Mouse (Mus musculus) kidney, embryonic 15.5 days (tissue): Measurements from ENCODE around the gene Gsc2. TPM values are rescaled to one million over a fixed set of nuclear protein-coding genes. Genes with fewer than 3 reads are reported as not detected.

Source experiments
- ATAC-seq: fragments of 200-750 bp; cut with Nextera tagmentation; replicated peaks from 2 replicates; pipeline ENCODE4 v1.8.0; 2017; ENCODE audit warnings: moderate TSS enrichment; ENCODE audit not compliant: low FRiP score
- H3K27ac ChIP-seq: fragments of 300-500 bp; sonication (generic); 2 replicates; pipeline ENCODE4 v1.5.1; 2015; ENCODE audit warnings: mild to moderate bottlenecking, inconsistent platforms
- H3K27me3 ChIP-seq: fragments of 300-500 bp; sonication (generic); 2 replicates; pipeline ENCODE4 v1.6.1; 2015; ENCODE audit warnings: inconsistent platforms
- H3K36me3 ChIP-seq: fragments of 300-500 bp; sonication (generic); 2 replicates; pipeline ENCODE4 v1.6.1; 2015; ENCODE audit warnings: inconsistent platforms
- H3K4me1 ChIP-seq: fragments of 300-500 bp; sonication (generic); 2 replicates; pipeline ENCODE4 v1.6.1; 2015; ENCODE audit warnings: inconsistent platforms
- H3K4me2 ChIP-seq: fragments of 300-500 bp; sonication (generic); 2 replicates; pipeline ENCODE4 v1.6.1; 2015; ENCODE audit warnings: moderate library complexity, mild to moderate bottlenecking, inconsistent platforms
- H3K4me3 ChIP-seq: fragments of 300-500 bp; sonication (generic); replicated peaks from 2 replicates; pipeline ENCODE4 v1.5.1; 2015; ENCODE audit warnings: mild to moderate bottlenecking, inconsistent platforms
- H3K9ac ChIP-seq: fragments of 300-500 bp; sonication (generic); 2 replicates; pipeline ENCODE4 v1.6.1; 2015; ENCODE audit warnings: mild to moderate bottlenecking, inconsistent platforms
- H3K9me3 ChIP-seq: fragments of 300-500 bp; sonication (generic); replicated peaks from 2 replicates; pipeline ENCODE4 v1.6.1; 2016; ENCODE audit warnings: inconsistent platforms
- WGBS: fragments of 180-500 bp; shearing (Covaris S2); methylation state at CpG from one replicate; pipeline ENCODE4 v1.1.7; 2015; ENCODE audit warnings: mixed read lengths; 5-methylcytosine and 5-hydroxymethylcytosine counted together
- polyA plus RNA-seq: library from polyadenylated mRNA; unstranded; fragments of >200 nt; fragmentation: Nextera tagmentation; extraction: Ambion mirVana; gene quantifications from 2 replicates; pipeline ENCODE4 v1.2.1, GENCODE M21; 2015

Gsc2 gene
- polyA plus RNA-seq, 1 experiment from 2014 or later, result not detected

- Histone ChIP-seq H3K9ac (no peak overlapping the region), H3K4me2 (no peak overlapping the region), H3K36me3 (peaks cover 11% of the 10 kb centered on the region), H3K27me3 (no peaks in the 10 kb centered on the region), H3K4me3 (no peak overlapping the region), H3K27ac (no peak overlapping the region), H3K9me3 (no peaks in the 10 kb centered on the region), H3K4me1 (peaks cover 4% of the 10 kb centered on the region; the same call in 1 of the 2 replicates)
- no peak for ATAC-seq
- 65% methylated on average over 6 of the region's 6 CpGs for WGBS
Observed at GRCm38 (mm10) chr16:17884116-17884515, 30.7 kb downstream of the Gsc2 start.

- Histone ChIP-seq H3K4me3 (no peak overlapping the region), H3K9ac (no peak overlapping the region), H3K4me1 (peaks cover 4% of the 10 kb centered on the region; the same call in 1 of the 2 replicates), H3K36me3 (peaks cover 27% of the 10 kb centered on the region), H3K9me3 (no peaks in the 10 kb centered on the region), H3K27ac (no peak overlapping the region), H3K27me3 (no peaks in the 10 kb centered on the region), H3K4me2 (no peak overlapping the region)
- no peak for ATAC-seq
Observed at GRCm38 (mm10) chr16:17882196-17882595, 32.7 kb downstream of the Gsc2 start.

- peaks cover 4% of the 10 kb centered on the region; the same call in 1 of the 2 replicates for H3K4me1 ChIP-seq
- 88% methylated on average over 4 of the region's 4 CpGs for WGBS
- no peaks in the 10 kb centered on the region for H3K9me3 ChIP-seq
- H3K36me3 ChIP-seq, result peaks cover 29% of the 10 kb centered on the region
- no peaks in the 10 kb centered on the region for H3K27me3 ChIP-seq
- H3K27ac ChIP-seq, result no peak overlapping the region
- no peak overlapping the region for H3K4me3 ChIP-seq
- H3K9ac ChIP-seq, result no peak overlapping the region
- no peak for ATAC-seq
- no peak overlapping the region for H3K4me2 ChIP-seq
Observed at GRCm38 (mm10) chr16:17879571-17879970, 35.3 kb downstream of the Gsc2 start.

GRCm38 (mm10) chr16:17876096-17876495, 38.8 kb downstream of the Gsc2 start:
- 94% methylated on average over 1 of the region's 1 CpGs for WGBS
- Histone ChIP-seq H3K27ac (no peak overlapping the region), H3K4me2 (no peak overlapping the region), H3K27me3 (no peaks in the 10 kb centered on the region), H3K9ac (no peak overlapping the region), H3K4me3 (no peak overlapping the region), H3K9me3 (no peaks in the 10 kb centered on the region), H3K36me3 (peaks cover 40% of the 10 kb centered on the region), H3K4me1 (no peaks in the 10 kb centered on the region)
- no peak for ATAC-seq

- H3K4me2 ChIP-seq, result no peak overlapping the region
- no peak for ATAC-seq
- H3K27me3 ChIP-seq, result no peaks in the 10 kb centered on the region
- H3K36me3 ChIP-seq, result peaks cover 50% of the 10 kb centered on the region
- no peak overlapping the region for H3K4me3 ChIP-seq
- no peak overlapping the region for H3K27ac ChIP-seq
- no peaks in the 10 kb centered on the region for H3K4me1 ChIP-seq
- H3K9me3 ChIP-seq, result no peaks in the 10 kb centered on the region
- H3K9ac ChIP-seq, result no peak overlapping the region
- 79% methylated on average over 4 of the region's 4 CpGs for WGBS
Observed at GRCm38 (mm10) chr16:17875174-17875573, 39.7 kb downstream of the Gsc2 start.

- Histone ChIP-seq H3K27ac (no peak overlapping the region), H3K36me3 (peaks cover 58% of the 10 kb centered on the region), H3K9me3 (no peaks in the 10 kb centered on the region), H3K4me1 (no peaks in the 10 kb centered on the region), H3K4me2 (no peak overlapping the region), H3K9ac (no peak overlapping the region), H3K27me3 (no peaks in the 10 kb centered on the region), H3K4me3 (no peak overlapping the region)
- WGBS, result 45% methylated on average over 4 of the region's 4 CpGs
- no peak for ATAC-seq
Observed at GRCm38 (mm10) chr16:17872995-17873394, 41.9 kb downstream of the Gsc2 start.

GRCm38 (mm10) chr16:17871248-17871647, 43.6 kb downstream of the Gsc2 start:
- Histone ChIP-seq H3K27me3 (no peaks in the 10 kb centered on the region), H3K9ac (no peak overlapping the region), H3K9me3 (no peaks in the 10 kb centered on the region), H3K4me2 (no peak overlapping the region), H3K4me3 (no peak overlapping the region), H3K27ac (no peak overlapping the region), H3K36me3 (peaks cover 53% of the 10 kb centered on the region), H3K4me1 (no peaks in the 10 kb centered on the region)
- 77% methylated on average over 5 of the region's 5 CpGs for WGBS
- ATAC-seq, result no peak

GRCm38 (mm10) chr16:17865770-17866169, 49.1 kb downstream of the Gsc2 start:
- Histone ChIP-seq H3K27ac (peak overlapping the region; percentile 15; the same call in 1 of the 2 replicates), H3K4me2 (no peak overlapping the region), H3K36me3 (peaks cover 59% of the 10 kb centered on the region), H3K27me3 (no peaks in the 10 kb centered on the region), H3K9me3 (no peaks in the 10 kb centered on the region), H3K4me3 (no peak overlapping the region), H3K4me1 (no peaks in the 10 kb centered on the region), H3K9ac (no peak overlapping the region)
- WGBS, result 73% methylated on average over 6 of the region's 6 CpGs
- no peak for ATAC-seq

GRCm38 (mm10) chr16:17865293-17865692, 49.6 kb downstream of the Gsc2 start:
- Histone ChIP-seq H3K9ac (no peak overlapping the region), H3K9me3 (no peaks in the 10 kb centered on the region), H3K27me3 (no peaks in the 10 kb centered on the region), H3K4me2 (no peak overlapping the region), H3K4me3 (no peak overlapping the region), H3K4me1 (no peaks in the 10 kb centered on the region), H3K27ac (no peak overlapping the region), H3K36me3 (peaks cover 59% of the 10 kb centered on the region)
- ATAC-seq, result no peak
- WGBS, result 63% methylated on average over 2 of the region's 2 CpGs

Other genes with a start within 250 kb of the Gsc2 start
- gene Med15, start 182.2 kb downstream of the Gsc2 start, polyA plus RNA-seq, result 44.4 and 47.9 TPM in 2 replicates
- 65.1 and 71.4 TPM in 2 replicates for gene Klhl22, start 155.4 kb downstream of the Gsc2 start, polyA plus RNA-seq
- gene Scarf2, start 117.8 kb downstream of the Gsc2 start, polyA plus RNA-seq, result 10.8 and 12.3 TPM in 2 replicates
- gene B830017H08Rik, start 81.9 kb downstream of the Gsc2 start, polyA plus RNA-seq, result 0.26 and 0.27 TPM in 2 replicates
- 20.2 and 21.6 TPM in 2 replicates for gene Car15, start 76.7 kb downstream of the Gsc2 start, polyA plus RNA-seq
- gene Gm20518, start 23.4 kb downstream of the Gsc2 start, polyA plus RNA-seq, result 0.57 and 1.1 TPM in 2 replicates
- not detected in 2 replicates for gene Tssk1, start 20.8 kb downstream of the Gsc2 start, polyA plus RNA-seq
- gene Dgcr2, start 16.5 kb downstream of the Gsc2 start, polyA plus RNA-seq, result 86.0 and 91.9 TPM in 2 replicates
- gene Tssk2, start 16.4 kb downstream of the Gsc2 start, polyA plus RNA-seq, result 0.12 TPM in 1 of 2 replicates, not detected in the other
- gene Ess2, start 3.7 kb downstream of the Gsc2 start, polyA plus RNA-seq, result 39.0 and 42.3 TPM in 2 replicates
- 93.1 and 94.5 TPM in 2 replicates for gene Slc25a1, start 13.2 kb upstream of the Gsc2 start, polyA plus RNA-seq
- gene Vpreb2, start 65.4 kb upstream of the Gsc2 start, polyA plus RNA-seq, result not detected in 2 replicates
- gene Dgcr6, start 137.8 kb upstream of the Gsc2 start, polyA plus RNA-seq, result 93.2 and 105 TPM in 2 replicates
- gene Prodh, start 175.1 kb upstream of the Gsc2 start, polyA plus RNA-seq, result 19.5 and 20.5 TPM in 2 replicates
- gene Rtn4r, start 212.6 kb upstream of the Gsc2 start, polyA plus RNA-seq, result 2.6 and 3.6 TPM in 2 replicates